9 mouse cellular contexts compared by ENCODE assay signal in genomic region chr6:83155552-83156238, GRCm38 (mm10). TPM values are rescaled to one million over a fixed set of nuclear protein-coding genes. Genes with fewer than 3 reads are reported as not detected.
DNase-seq lines count a peak whose midpoint lies in the region; ATAC-seq and TF ChIP-seq lines count a peak whose summit lies in the region.
"Had no signal": no experiment of that assay in that cellular context is flagged by ENCODE, and none has a peak within 500 bp of the region (broad histone marks: within the 10 kb centered on the region; RNA-seq: fewer than 3 reads in every experiment).

No protein-coding gene starts in this region.

- H3K27me3 ChIP-seq in kidney, embryonic 14.5 days (ENCODE audit: control insufficient read depth, insufficient read depth, low read length), result peaks cover 3% of the 10 kb centered on the region
- peaks cover 74% of the 10 kb centered on the region for H3K27me3 ChIP-seq in E14TG2a.4 (ENCODE audit: insufficient read depth, low read length)
- peaks cover 7% of the 10 kb centered on the region for H3K27me3 ChIP-seq in embryonic facial prominence, embryonic 14.5 days (replicated peaks; ENCODE audit: control insufficient read depth, insufficient read depth, low read length)
- H3K27me3 ChIP-seq in intestine, embryonic 15.5 days (replicated peaks), result peaks cover 3% of the 10 kb centered on the region

- H3K4me1 ChIP-seq in kidney, embryonic 14.5 days (ENCODE audit: control insufficient read depth, insufficient read depth, low read length), result peaks cover 5% of the 10 kb centered on the region; the same call in 1 of the 2 replicates
- peaks cover 39% of the 10 kb centered on the region for H3K4me1 ChIP-seq in E14TG2a.4 (replicated peaks; ENCODE audit: low read depth, low read length)
- no peaks in the 10 kb centered on the region for H3K4me1 ChIP-seq in embryonic facial prominence, embryonic 14.5 days (ENCODE audit: control insufficient read depth, insufficient read depth, low read length)
- H3K4me1 ChIP-seq in intestine, embryonic 15.5 days (replicated peaks), result peaks cover 5% of the 10 kb centered on the region

- peak overlapping the region; percentile 40; the same call in 1 of the 2 replicates for H3K9ac ChIP-seq in kidney, embryonic 14.5 days (ENCODE audit: low read depth, low read length)
- peak overlapping the region; percentile 55 for H3K9ac ChIP-seq in embryonic facial prominence, embryonic 14.5 days (ENCODE audit: low read depth, low read length)
- H3K9ac ChIP-seq in intestine, embryonic 15.5 days, result peak overlapping the region; percentile 20

- H3K9me3 ChIP-seq in kidney, embryonic 14.5 days (ENCODE audit: control insufficient read depth, low read length), result no peaks in the 10 kb centered on the region
- no peaks in the 10 kb centered on the region for H3K9me3 ChIP-seq in E14TG2a.4 (ENCODE audit: low read length)
- H3K9me3 ChIP-seq in embryonic facial prominence, embryonic 14.5 days (ENCODE audit: control insufficient read depth, low read length), result no peaks in the 10 kb centered on the region
- H3K9me3 ChIP-seq in intestine, embryonic 15.5 days, result no peaks in the 10 kb centered on the region

- DNase-seq in kidney, adult 11 months, result no peak
- no peak for DNase-seq in embryonic facial prominence, embryonic 14.5 days (ENCODE audit: low spot score)
- DNase-seq in naive thymus-derived CD4-positive, alpha-beta T cell, adult 2 months (ENCODE audit: low read depth), result peak; percentile 27
- no peak for DNase-seq in layer of hippocampus, adult 8-10 months (ENCODE audit: low spot score in 2 of 2)
- DNase-seq in adipocyte (ENCODE audit: low spot score), result no peak

- peak overlapping the region; percentile 67 for H3K4me2 ChIP-seq in kidney, embryonic 14.5 days (replicated peaks; ENCODE audit: low read depth, low read length)
- peak overlapping the region; percentile 75 for H3K4me2 ChIP-seq in embryonic facial prominence, embryonic 14.5 days (ENCODE audit: low read depth, low read length)
- peak overlapping the region; percentile 75 for H3K4me2 ChIP-seq in intestine, embryonic 15.5 days (replicated peaks)

- TF ChIP-seq CTCF in E14TG2a.4 (conservative IDR thresholded peaks at IDR 0.05; ENCODE audit: low read length), result no peak

- H3K4me3 ChIP-seq in kidney, embryonic 14.5 days (ENCODE audit: low read length), result peak overlapping the region; percentile 56
- peak overlapping the region; percentile 72 for H3K4me3 ChIP-seq in E14TG2a.4 (replicated peaks; ENCODE audit: low read length)
- peak overlapping the region; percentile 52 for H3K4me3 ChIP-seq in embryonic facial prominence, embryonic 14.5 days (ENCODE audit: low read depth, low read length)
- H3K4me3 ChIP-seq in intestine, embryonic 15.5 days (replicated peaks), result peak overlapping the region; percentile 50

- ATAC-seq in kidney, embryonic 14.5 days (ENCODE audit: low FRiP score, low TSS enrichment), result peak; percentile 28
- ATAC-seq in embryonic facial prominence, embryonic 14.5 days (ENCODE audit: low read depth), result peak; percentile 31
- peak; percentile 23 for ATAC-seq in intestine, embryonic 15.5 days

- WGBS in kidney, embryonic 14.5 days, result 8% methylated on average over 23 of the region's 23 CpGs
- 9% methylated on average over 23 of the region's 23 CpGs for WGBS in embryonic facial prominence, embryonic 14.5 days
- WGBS in intestine, embryonic 15.5 days, result 9% methylated on average over 23 of the region's 23 CpGs

- H3K36me3 ChIP-seq in kidney, embryonic 14.5 days (ENCODE audit: control insufficient read depth, insufficient read depth, low read length), result peaks cover 14% of the 10 kb centered on the region; the same call in 1 of the 2 replicates
- H3K36me3 ChIP-seq in E14TG2a.4 (ENCODE audit: insufficient read depth, low read length), result no peaks in the 10 kb centered on the region; the same call in none of the 2 replicates
- peaks cover 21% of the 10 kb centered on the region for H3K36me3 ChIP-seq in embryonic facial prominence, embryonic 14.5 days (ENCODE audit: control insufficient read depth, insufficient read depth, low read length)
- peaks cover 5% of the 10 kb centered on the region; the same call in 1 of the 2 replicates for H3K36me3 ChIP-seq in intestine, embryonic 15.5 days

- no peak overlapping the region for H3K27ac ChIP-seq in kidney, embryonic 14.5 days (ENCODE audit: low read depth, low read length)
- no peak overlapping the region for H3K27ac ChIP-seq in embryonic facial prominence, embryonic 14.5 days (replicated peaks; ENCODE audit: low read depth, low read length)
- no peak overlapping the region for H3K27ac ChIP-seq in intestine, embryonic 15.5 days

RNA-seq across cellular contexts. Expression of gene Wdr54, which starts 0.5 kb away (rescaled TPM):
- 6.2 and 8.6 TPM in 2 replicates for polyA plus RNA-seq in kidney, embryonic 14.5 days (2014; fragmentation: Nextera tagmentation; extraction: Ambion mirVana)
- polyA plus RNA-seq in embryonic facial prominence, embryonic 14.5 days (2014; fragmentation: Nextera tagmentation; extraction: Ambion mirVana), result 5.8 and 7.0 TPM in 2 replicates
- polyA plus RNA-seq in intestine, embryonic 15.5 days (2015; fragmentation: Nextera tagmentation; extraction: Ambion mirVana), result 3.0 and 3.9 TPM in 2 replicates
- total RNA-seq in layer of hippocampus, adult 8-10 months (2022), result 10 to 100 TPM; 23.4 to 27.5 (median 26.9) TPM
- total RNA-seq: neutrophil, adult 5-6 weeks had no signal

RNA-seq across cellular contexts. Expression of gene 1700003E16Rik, which starts 0.5 kb away (rescaled TPM):
- polyA plus RNA-seq in kidney, embryonic 14.5 days (2014; fragmentation: Nextera tagmentation; extraction: Ambion mirVana), result 0.94 and 0.96 TPM in 2 replicates
- 3.1 and 6.3 TPM in 2 replicates for polyA plus RNA-seq in embryonic facial prominence, embryonic 14.5 days (2014; fragmentation: Nextera tagmentation; extraction: Ambion mirVana)
- polyA plus RNA-seq in intestine, embryonic 15.5 days (2015; fragmentation: Nextera tagmentation; extraction: Ambion mirVana), result 1.4 and 2.0 TPM in 2 replicates
- total RNA-seq in layer of hippocampus, adult 8-10 months (2022), result 10 to 100 TPM; 21.2 to 23.8 (median 22.7) TPM
- total RNA-seq: neutrophil, adult 5-6 weeks had no signal

RNA-seq across cellular contexts. Expression of gene Dctn1, which starts 10.0 kb away (rescaled TPM):
- 58.6 and 75.0 TPM in 2 replicates for polyA plus RNA-seq in kidney, embryonic 14.5 days (2014; fragmentation: Nextera tagmentation; extraction: Ambion mirVana)
- polyA plus RNA-seq in embryonic facial prominence, embryonic 14.5 days (2014; fragmentation: Nextera tagmentation; extraction: Ambion mirVana), result 84.5 and 101 TPM in 2 replicates
- polyA plus RNA-seq in intestine, embryonic 15.5 days (2015; fragmentation: Nextera tagmentation; extraction: Ambion mirVana), result 82.1 and 84.6 TPM in 2 replicates
- total RNA-seq in layer of hippocampus, adult 8-10 months (2022), result 100 to 1,000 TPM; 363 to 385 (median 379) TPM

RNA-seq across cellular contexts. Expression of gene Rtkn, which starts 20.4 kb away (rescaled TPM):
- polyA plus RNA-seq in kidney, embryonic 14.5 days (2014; fragmentation: Nextera tagmentation; extraction: Ambion mirVana), result 14.9 and 18.0 TPM in 2 replicates
- polyA plus RNA-seq in embryonic facial prominence, embryonic 14.5 days (2014; fragmentation: Nextera tagmentation; extraction: Ambion mirVana), result 25.8 and 30.4 TPM in 2 replicates
- 23.6 and 26.4 TPM in 2 replicates for polyA plus RNA-seq in intestine, embryonic 15.5 days (2015; fragmentation: Nextera tagmentation; extraction: Ambion mirVana)
- total RNA-seq in layer of hippocampus, adult 8-10 months (2022), result 10 to 100 TPM; 75.6 to 85.0 (median 80.3) TPM
- total RNA-seq: neutrophil, adult 5-6 weeks had no signal

RNA-seq across cellular contexts. Expression of gene Ino80b, which starts 30.5 kb away (rescaled TPM):
- 18.8 and 20.0 TPM in 2 replicates for polyA plus RNA-seq in kidney, embryonic 14.5 days (2014; fragmentation: Nextera tagmentation; extraction: Ambion mirVana)
- polyA plus RNA-seq in embryonic facial prominence, embryonic 14.5 days (2014; fragmentation: Nextera tagmentation; extraction: Ambion mirVana), result 13.6 and 14.1 TPM in 2 replicates
- polyA plus RNA-seq in intestine, embryonic 15.5 days (2015; fragmentation: Nextera tagmentation; extraction: Ambion mirVana), result 9.0 and 9.4 TPM in 2 replicates
- total RNA-seq in layer of hippocampus, adult 8-10 months (2022), result 10 to 100 TPM; 20.6 to 29.8 (median 26.7) TPM
